Mouse (Mus musculus) heart, adult 18-20 months (tissue): ENCODE measurements around the gene 4931414P19Rik. TPM values are rescaled to one million over a fixed set of nuclear protein-coding genes. Genes with fewer than 3 reads are reported as not detected.
A peak's percentile ranks its signal among the peaks of the same experiment; 100 is the strongest.

Source experiments
- DNase-seq, 2 experiments: peaks; one replicate each; pipeline ENCODE4 v3.0.0; 2021 to 2022; ENCODE audit warnings: mixed read lengths in 1 of 2
- total RNA-seq, 2 experiments: library from RNA; stranded (reverse); gene quantifications; 2 replicates each; pipeline ENCODE4 v1.2.3; 2021

The 4931414P19Rik gene
- total RNA-seq, 2 experiments from 2014 or later: 3.0 to 6.1 TPM

- peak; percentile 65 to 80 for DNase-seq
These were observed 22.0 kb downstream of the 4931414P19Rik start for GRCm38 (mm10) chr14:54583681-54584338.

- no peak for DNase-seq
These were observed 23.3 kb downstream of the 4931414P19Rik start for GRCm38 (mm10) chr14:54582536-54582935.

GRCm38 (mm10) chr14:54579638-54580037 is 26.2 kb downstream of the 4931414P19Rik start:
- DNase-seq: peak in 1 of 2 experiments; percentile 48

- peak in 1 of 2 experiments; percentile 60 for DNase-seq
These were observed 27.7 kb downstream of the 4931414P19Rik start for GRCm38 (mm10) chr14:54578063-54578462.

GRCm38 (mm10) chr14:54577089-54577982 is 28.5 kb downstream of the 4931414P19Rik start, which contains the start of gene Ajuba:
Gene Ajuba (minus strand): TSS chr14:54577558.
- DNase-seq: peak; percentile 94 to 95

- peak in 1 of 2 experiments; percentile 53 for DNase-seq
These were observed 29.3 kb downstream of the 4931414P19Rik start for GRCm38 (mm10) chr14:54576241-54577088.

GRCm38 (mm10) chr14:54575631-54576030 is 30.2 kb downstream of the 4931414P19Rik start:
- peak; percentile 69 to 74 for DNase-seq

- DNase-seq: no peak
These were observed 30.8 kb downstream of the 4931414P19Rik start for GRCm38 (mm10) chr14:54575031-54575430.

GRCm38 (mm10) chr14:54574253-54574652 is 31.5 kb downstream of the 4931414P19Rik start:
- DNase-seq: no peak

- DNase-seq: peak in 1 of 2 experiments; percentile 54
These were observed 32.7 kb downstream of the 4931414P19Rik start for GRCm38 (mm10) chr14:54572790-54573736.

- no peak for DNase-seq
These were observed 33.7 kb downstream of the 4931414P19Rik start for GRCm38 (mm10) chr14:54572122-54572521.

- peak in 1 of 2 experiments; percentile 54 for DNase-seq
These were observed 36.1 kb downstream of the 4931414P19Rik start for GRCm38 (mm10) chr14:54569451-54570392.

GRCm38 (mm10) chr14:54568694-54569414 is 36.9 kb downstream of the 4931414P19Rik start:
- peak; percentile 79 to 89 for DNase-seq

- no peak for DNase-seq
These were observed 45.1 kb downstream of the 4931414P19Rik start for GRCm38 (mm10) chr14:54560527-54561242.

- DNase-seq: no peak
These were observed 48.5 kb downstream of the 4931414P19Rik start for GRCm38 (mm10) chr14:54557330-54557729.

- peak; percentile 86 to 89 for DNase-seq
These were observed 51.6 kb downstream of the 4931414P19Rik start, which contains the start of gene Haus4 for GRCm38 (mm10) chr14:54553975-54554769. Gene Haus4 (minus strand): TSS chr14:54554616.

- no peak for DNase-seq
These were observed 52.3 kb downstream of the 4931414P19Rik start for GRCm38 (mm10) chr14:54553454-54553974.
